Mouse (Mus musculus): ENCODE data around the gene Map4k2. TPM values are rescaled to one million over a fixed set of nuclear protein-coding genes. Genes with fewer than 3 reads are reported as not detected.

The Map4k2 gene
- polyA plus RNA-seq, 1 experiment from 2014 or later: 16.0 TPM

DNA sequence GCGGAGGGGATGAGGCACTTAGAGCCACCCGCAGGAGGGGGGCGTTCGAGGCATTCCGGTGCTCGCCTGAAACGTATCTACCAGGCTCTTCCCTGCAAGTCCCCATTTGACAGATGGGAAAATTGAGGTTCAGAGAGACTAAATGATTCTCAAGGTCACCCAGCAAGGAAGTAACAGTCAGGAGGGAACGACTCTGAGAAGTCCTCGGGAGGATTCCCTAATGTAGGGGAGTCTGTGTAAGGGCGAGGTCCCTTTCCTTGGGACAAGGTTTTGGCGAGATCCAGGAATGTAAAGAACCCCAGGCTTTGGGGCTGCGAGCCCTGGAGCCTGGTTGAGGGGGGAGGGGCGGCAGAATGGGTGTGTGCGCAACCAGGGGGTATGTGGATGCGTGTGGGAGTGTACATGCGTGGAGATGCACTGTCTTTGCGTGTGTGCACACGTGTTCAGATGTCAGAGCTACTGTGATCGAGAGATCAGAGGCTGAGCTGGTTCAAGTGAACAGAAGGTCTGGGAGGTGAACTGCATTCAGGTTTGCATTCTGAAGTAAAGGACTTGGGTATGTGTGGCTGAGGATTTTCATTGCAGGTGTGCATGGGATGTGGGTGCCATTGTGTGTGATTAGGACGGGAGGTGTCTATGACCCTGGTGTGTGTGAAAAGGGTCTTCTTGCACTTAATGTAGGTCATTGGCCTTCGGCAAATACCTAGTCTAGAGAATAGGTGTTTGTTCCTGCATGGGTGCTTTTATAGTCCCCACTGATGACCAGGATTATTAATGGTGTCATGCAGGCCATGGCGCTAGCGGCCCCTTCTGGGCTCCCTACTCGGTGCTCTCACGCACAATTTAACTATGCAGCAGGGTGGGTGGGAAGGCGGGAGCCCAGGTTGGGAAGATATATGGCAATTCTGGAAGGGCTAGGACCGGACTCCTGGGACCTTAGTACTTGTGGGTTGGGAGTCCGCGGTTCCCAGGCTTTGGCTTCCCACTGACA lies 59.5 kb downstream of the Map4k2 start:
- Histone ChIP-seq H3K4me3 (peak overlapping the region; percentile 64), H3K9ac (peak overlapping the region; percentile 70), H3K4me1 (peaks cover 44% of the 10 kb centered on the region), H3K27ac (0 out of 2 replicates have a peak overlapping the region, but pooled peaks have one; percentile 72), H3K36me3 (no peaks in the 10 kb centered on the region), H3K9me3 (replicated peaks) (no peaks in the 10 kb centered on the region), H3K27me3 (peaks cover 53% of the 10 kb centered on the region), H3K4me2 (replicated peaks) (peak overlapping the region; percentile 100)
- no peak for ATAC-seq (ENCODE audit: low FRiP score)
- 2% methylated on average over 29 of the region's 29 CpGs for WGBS

DNA sequence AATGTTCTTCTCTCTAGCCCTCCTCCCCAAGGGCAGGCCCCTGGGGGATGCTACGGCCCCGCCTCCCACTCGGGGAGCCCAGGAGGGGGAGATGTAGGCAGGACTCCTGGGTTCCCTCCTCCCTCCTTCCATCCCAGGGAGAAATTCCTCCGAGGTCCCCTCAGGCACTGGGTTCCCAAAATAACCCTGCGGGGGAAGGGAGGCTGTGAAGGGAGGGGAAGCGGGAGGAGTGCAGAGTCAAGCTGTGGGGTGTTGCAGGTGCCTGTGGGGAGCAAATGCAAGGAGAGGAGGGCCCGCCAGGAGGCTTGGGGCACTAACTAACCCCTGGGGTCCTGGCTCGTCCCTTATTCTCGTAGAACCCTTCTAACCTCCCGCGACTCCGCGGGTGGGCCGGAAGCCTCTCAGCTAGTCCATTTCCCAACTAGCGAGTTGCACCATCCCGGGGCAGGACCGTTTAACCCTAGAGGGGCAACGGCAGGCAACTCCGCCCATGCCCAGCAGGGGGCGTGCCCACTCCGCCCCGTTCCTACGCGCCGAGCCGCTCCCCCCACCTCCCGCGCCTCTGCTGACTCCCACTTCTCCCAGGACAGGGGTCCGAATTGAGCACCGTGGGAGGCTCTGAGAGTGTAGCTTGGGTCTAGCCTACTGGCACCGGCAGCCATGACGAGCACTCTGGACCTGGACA lies 60.3 kb downstream of the Map4k2 start:
- H3K9ac ChIP-seq: peak overlapping the region; percentile 32
- H3K4me1 ChIP-seq: peaks cover 44% of the 10 kb centered on the region
- no peaks in the 10 kb centered on the region for H3K36me3 ChIP-seq
- under 1% methylated on average over 32 of the region's 32 CpGs for WGBS
- H3K4me3 ChIP-seq: peak overlapping the region; percentile 23
- H3K9me3 ChIP-seq (replicated peaks): no peaks in the 10 kb centered on the region
- peaks cover 53% of the 10 kb centered on the region for H3K27me3 ChIP-seq
- ATAC-seq (ENCODE audit: low FRiP score): peak; percentile 11
- no peak overlapping the region for H3K27ac ChIP-seq
- H3K4me2 ChIP-seq (replicated peaks): peak overlapping the region; percentile 100

DNA sequence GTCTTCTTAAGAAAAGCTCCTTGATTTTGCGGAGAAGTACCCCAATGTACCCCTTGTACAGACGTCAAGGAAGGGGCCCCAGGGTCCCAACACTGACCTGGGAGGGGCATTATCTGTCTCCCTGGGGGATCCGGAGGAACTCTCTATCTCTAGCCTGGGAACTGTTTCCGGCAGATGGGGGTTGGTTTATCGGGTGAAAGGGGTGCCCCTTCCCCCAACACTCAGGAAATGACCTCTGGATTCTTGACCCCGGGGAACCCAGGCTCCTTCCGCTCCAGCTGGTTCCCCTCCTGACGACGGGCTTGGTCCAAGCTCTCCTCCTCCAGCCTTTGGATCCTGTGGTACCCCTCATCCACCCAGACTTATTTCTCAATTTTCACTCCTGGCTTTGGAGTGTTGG lies 61.0 kb downstream of the Map4k2 start:
- Histone ChIP-seq H3K4me2 (replicated peaks) (peak overlapping the region; percentile 100), H3K27ac (no peak overlapping the region), H3K9me3 (replicated peaks) (no peaks in the 10 kb centered on the region), H3K9ac (0 out of 2 replicates have a peak overlapping the region, but pooled peaks have one; percentile 32), H3K4me3 (peak overlapping the region; percentile 23; the same call in 1 of the 2 replicates), H3K4me1 (peaks cover 44% of the 10 kb centered on the region), H3K36me3 (no peaks in the 10 kb centered on the region), H3K27me3 (peaks cover 53% of the 10 kb centered on the region)
- no peak for ATAC-seq (ENCODE audit: low FRiP score)
- WGBS: 13% methylated on average over 9 of the region's 9 CpGs

DNA sequence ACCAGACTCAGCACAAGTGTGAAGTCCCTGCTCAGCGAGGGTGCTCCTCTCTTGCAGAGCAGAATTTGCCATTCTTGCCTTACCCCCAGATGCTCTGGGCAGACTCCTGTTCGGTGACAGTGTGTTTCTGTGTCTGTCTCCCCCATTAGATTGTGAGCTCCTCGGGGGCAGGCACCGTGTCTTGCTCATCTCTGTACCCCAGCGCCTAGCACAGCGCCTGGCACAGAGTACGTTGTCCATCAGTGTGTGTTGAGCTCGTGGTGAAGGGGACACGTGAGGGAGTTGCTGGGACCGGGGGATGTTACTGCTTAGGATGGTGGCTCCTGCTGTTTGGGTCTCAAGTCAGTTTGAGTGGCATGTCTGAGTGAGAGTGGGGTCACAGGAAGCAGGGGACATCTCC lies 62.9 kb downstream of the Map4k2 start:
- peaks cover 41% of the 10 kb centered on the region for H3K27me3 ChIP-seq
- no peaks in the 10 kb centered on the region for H3K9me3 ChIP-seq (replicated peaks)
- peaks cover 34% of the 10 kb centered on the region for H3K4me1 ChIP-seq

More for the DNA sequence above, 62.9 kb downstream of the Map4k2 start:
- Histone ChIP-seq H3K27ac (no peak overlapping the region), H3K4me2 (replicated peaks) (no peak overlapping the region), H3K4me3 (no peak overlapping the region), H3K9ac (0 out of 2 replicates have a peak overlapping the region, but pooled peaks have one; percentile 18), H3K36me3 (no peaks in the 10 kb centered on the region)
- WGBS: 71% methylated on average over 10 of the region's 10 CpGs
- ATAC-seq (ENCODE audit: low FRiP score): no peak

Small RNA genes within 50 kb of the gene (microRNA-seq; reads per million reads assigned to microRNA genes)
- 0.81 reads per million for gene Mir6989

Other genes with a start within 250 kb of the Map4k2 start
- 0.35 and 0.38 TPM in 2 replicates for gene AC131692.1, start 246.7 kb upstream of the Map4k2 start, polyA plus RNA-seq (2016; fragmentation: Nextera tagmentation; extraction: Ambion mirVana)
- gene Naaladl1, start 235.4 kb upstream of the Map4k2 start, polyA plus RNA-seq (2016; fragmentation: Nextera tagmentation; extraction: Ambion mirVana): 0.54 and 0.70 TPM in 2 replicates
- gene Sac3d1, start 222.5 kb upstream of the Map4k2 start, polyA plus RNA-seq (2016; fragmentation: Nextera tagmentation; extraction: Ambion mirVana): 47.9 and 48.3 TPM in 2 replicates
- 33.2 and 33.4 TPM in 2 replicates for gene Snx15, start 212.8 kb upstream of the Map4k2 start, polyA plus RNA-seq (2016; fragmentation: Nextera tagmentation; extraction: Ambion mirVana)
- 0.22 TPM in 1 of 2 replicates, not detected in the other for gene Batf2, start 200.2 kb upstream of the Map4k2 start, polyA plus RNA-seq (2016; fragmentation: Nextera tagmentation; extraction: Ambion mirVana)
- 91.6 and 94.6 TPM in 2 replicates for gene Arl2, start 199.6 kb upstream of the Map4k2 start, polyA plus RNA-seq (2016; fragmentation: Nextera tagmentation; extraction: Ambion mirVana)
- gene Majin, start 156.7 kb upstream of the Map4k2 start, polyA plus RNA-seq (2016; fragmentation: Nextera tagmentation; extraction: Ambion mirVana): not detected in 2 replicates
- 1.4 and 1.5 TPM in 2 replicates for gene Gpha2, start 114.8 kb upstream of the Map4k2 start, polyA plus RNA-seq (2016; fragmentation: Nextera tagmentation; extraction: Ambion mirVana)
- gene Ppp2r5b, start 105.3 kb upstream of the Map4k2 start, polyA plus RNA-seq (2016; fragmentation: Nextera tagmentation; extraction: Ambion mirVana): 66.3 and 72.2 TPM in 2 replicates
- 14.7 and 15.4 TPM in 2 replicates for gene Atg2a, start 99.5 kb upstream of the Map4k2 start, polyA plus RNA-seq (2016; fragmentation: Nextera tagmentation; extraction: Ambion mirVana)
- 90.8 and 92.7 TPM in 2 replicates for gene Ehd1, start 64.4 kb upstream of the Map4k2 start, polyA plus RNA-seq (2016; fragmentation: Nextera tagmentation; extraction: Ambion mirVana)
- gene Cdc42bpg, start 34.7 kb upstream of the Map4k2 start, polyA plus RNA-seq (2016; fragmentation: Nextera tagmentation; extraction: Ambion mirVana): 0.48 and 0.61 TPM in 2 replicates
- 91.5 and 95.8 TPM in 2 replicates for gene Men1, start 6.2 kb upstream of the Map4k2 start, polyA plus RNA-seq (2016; fragmentation: Nextera tagmentation; extraction: Ambion mirVana)
- gene Sf1, start 22.6 kb downstream of the Map4k2 start, polyA plus RNA-seq (2016; fragmentation: Nextera tagmentation; extraction: Ambion mirVana): 168 and 176 TPM in 2 replicates
- 1.8 and 3.9 TPM in 2 replicates for gene Pygm, start 43.3 kb downstream of the Map4k2 start, polyA plus RNA-seq (2016; fragmentation: Nextera tagmentation; extraction: Ambion mirVana)
- gene Rasgrp2, start 58.2 kb downstream of the Map4k2 start, polyA plus RNA-seq (2016; fragmentation: Nextera tagmentation; extraction: Ambion mirVana): 20.0 and 23.0 TPM in 2 replicates
- gene Nrxn2, start 77.6 kb downstream of the Map4k2 start, polyA plus RNA-seq (2016; fragmentation: Nextera tagmentation; extraction: Ambion mirVana): 21.3 and 23.0 TPM in 2 replicates
- gene Slc22a12, start 201.9 kb downstream of the Map4k2 start, polyA plus RNA-seq (2016; fragmentation: Nextera tagmentation; extraction: Ambion mirVana): not detected in 2 replicates